Mouse (Mus musculus) lung, postnatal 14 days (tissue): ENCODE measurements at regions not wholly inside any gene's neighbourhood (a gene's known extent, or its start where the extent isn't known, plus 50 kb on each side); places are given as distances from the start of the nearest gene placed in this dataset.

Experiments
- DNase-seq: peaks from one replicate; pipeline ENCODE4 v3.0.0; 2021

GRCm38 (mm10) chr11:48427423-48427822, 372.7 kb upstream of the Rack1 start:
- no peak for DNase-seq

DNA sequence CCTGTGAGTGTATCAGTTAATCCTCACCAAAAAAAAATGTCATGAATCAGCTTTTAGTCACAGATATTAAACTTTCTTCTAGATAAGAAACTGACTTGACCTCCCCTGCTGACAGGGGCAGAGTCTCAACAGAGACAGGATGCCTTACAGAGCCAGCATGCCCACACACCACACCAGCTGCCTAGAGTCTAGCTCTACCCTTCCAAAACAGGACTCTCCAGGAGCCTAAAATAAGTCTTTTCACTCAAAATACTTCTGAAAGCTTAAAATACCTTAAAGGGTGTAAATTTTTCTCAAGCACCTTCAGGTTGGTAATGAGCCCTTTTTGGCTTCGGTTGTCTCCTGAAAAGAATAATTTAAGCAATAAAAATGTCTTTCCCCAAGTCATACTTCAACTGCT, 373.7 kb upstream of the Rack1 start:
- DNase-seq: no peak

DNA sequence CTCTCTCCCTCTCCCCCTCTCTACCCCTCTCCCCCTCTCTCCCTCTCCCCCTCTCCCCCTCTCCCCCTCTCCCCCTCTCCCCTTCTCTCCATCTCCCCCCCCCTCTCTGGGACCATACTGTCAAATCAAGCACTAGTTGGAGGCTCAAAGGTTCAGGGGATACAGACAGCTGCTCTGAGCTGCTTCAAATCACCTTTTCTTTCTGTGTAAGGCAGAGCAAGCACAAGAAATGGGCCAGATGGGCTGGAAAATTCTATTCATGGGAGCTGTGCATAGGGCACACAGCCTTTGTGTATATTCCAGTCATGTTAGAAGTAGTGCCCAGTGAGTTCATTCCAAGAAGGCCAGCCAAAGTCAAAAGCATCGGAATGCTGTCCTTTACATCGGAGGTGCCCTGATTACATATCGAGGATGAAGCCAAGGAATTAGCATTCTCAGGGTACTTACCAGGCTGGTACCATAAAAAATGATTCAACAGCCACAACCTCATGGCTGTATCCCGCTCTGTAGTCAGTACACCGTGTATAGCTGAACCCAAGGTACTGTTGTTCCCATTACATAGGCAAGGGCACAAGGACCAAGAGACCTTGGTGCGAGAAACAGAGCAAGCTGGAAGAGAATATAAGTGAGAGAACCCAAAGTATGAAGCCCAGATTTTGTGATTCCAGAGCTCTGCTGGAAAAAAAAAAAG, 381.9 kb upstream of the Rack1 start:
- no peak for DNase-seq

GRCm38 (mm10) chr11:48417615-48418014, 382.5 kb upstream of the Rack1 start:
- DNase-seq: no peak

- peak; percentile 46 for DNase-seq
Observed at GRCm38 (mm10) chr11:48398032-48398431, 402.1 kb upstream of the Rack1 start.

GRCm38 (mm10) chr11:48381489-48381888, 392.7 kb upstream of the Sgcd start:
- DNase-seq: no peak

GRCm38 (mm10) chr11:48378044-48378443, 389.3 kb upstream of the Sgcd start:
- no peak for DNase-seq

GRCm38 (mm10) chr11:48377269-48377668, 388.5 kb upstream of the Sgcd start:
- no peak for DNase-seq

- no peak for DNase-seq
Observed at GRCm38 (mm10) chr11:48351349-48352023, 362.7 kb upstream of the Sgcd start.

DNA sequence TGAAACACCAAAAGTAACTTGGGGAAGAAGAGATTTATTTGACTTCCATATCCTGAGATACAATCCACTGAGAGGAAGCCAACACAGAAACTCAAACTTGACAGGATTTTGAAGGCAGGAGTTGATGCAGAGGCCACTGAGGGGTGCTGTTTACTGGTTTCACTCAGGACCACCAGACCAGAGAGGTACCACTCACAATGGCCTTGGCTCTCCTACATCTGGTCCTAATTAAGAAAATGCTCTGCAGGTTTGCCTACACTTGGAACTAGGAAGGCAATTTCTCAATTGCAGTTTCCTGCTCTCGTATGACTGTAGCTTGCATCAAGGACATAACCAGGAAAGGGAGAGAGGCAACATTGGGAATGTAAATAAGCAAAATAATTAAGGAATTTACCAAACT, 325.7 kb upstream of the Sgcd start:
- DNase-seq: no peak

DNA sequence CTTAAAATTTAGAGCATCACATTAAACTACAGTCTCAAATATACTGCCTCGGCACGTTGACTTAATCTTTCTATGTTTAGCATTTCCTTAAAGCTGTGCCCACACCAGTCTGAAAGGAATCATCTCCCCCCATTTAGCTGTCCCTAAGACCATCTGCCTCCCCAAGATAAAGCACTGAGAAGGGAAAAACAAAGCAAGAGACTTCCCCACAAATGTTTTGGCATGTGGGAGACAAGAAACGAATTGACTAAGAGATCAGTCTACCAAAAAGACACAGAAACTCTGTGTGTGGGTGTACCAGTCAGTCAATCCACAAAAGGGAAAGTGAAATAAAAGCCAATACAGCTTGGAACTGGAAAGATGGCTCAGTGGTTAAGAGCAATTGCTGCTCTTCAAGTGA, 306.6 kb upstream of the Sgcd start:
- no peak for DNase-seq

DNA sequence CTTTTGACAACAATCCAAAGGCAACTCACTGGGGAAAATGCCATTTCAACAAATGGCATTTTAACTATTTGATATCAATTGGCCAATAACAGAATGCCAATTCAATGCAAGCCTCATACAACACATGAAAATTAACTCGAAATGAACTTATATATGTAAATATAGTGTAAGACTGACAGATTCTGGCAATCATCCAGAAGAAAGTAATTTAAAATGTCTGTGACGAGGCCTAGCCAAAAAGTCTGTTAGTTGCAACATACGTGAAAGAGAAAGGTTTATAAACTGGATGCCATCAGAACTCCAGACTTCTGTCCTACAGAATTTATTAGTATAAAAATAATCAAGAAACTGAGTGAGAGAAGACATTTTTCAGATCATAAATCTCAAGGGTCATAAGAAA, 273.7 kb upstream of the Sgcd start:
- no peak for DNase-seq

DNA sequence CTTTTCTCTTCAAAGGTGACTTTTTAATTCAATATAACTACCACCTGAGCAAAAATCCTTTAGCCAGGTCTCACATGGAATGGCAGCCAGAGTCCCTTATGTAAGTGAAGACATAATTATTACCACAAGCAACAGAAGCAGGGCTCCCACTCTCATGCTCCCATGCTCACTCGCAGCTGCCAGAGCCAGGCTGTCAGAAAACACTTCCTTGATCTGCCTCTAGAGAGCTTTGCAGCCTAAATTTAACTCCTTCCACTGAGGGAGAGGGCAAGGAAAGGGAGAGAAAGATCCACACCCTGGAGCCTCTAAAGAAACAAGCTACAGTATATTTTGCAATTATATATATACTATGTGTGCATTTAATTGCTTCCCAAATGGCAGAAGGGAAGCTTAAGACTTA, 272.3 kb upstream of the Sgcd start:
- no peak for DNase-seq

DNA sequence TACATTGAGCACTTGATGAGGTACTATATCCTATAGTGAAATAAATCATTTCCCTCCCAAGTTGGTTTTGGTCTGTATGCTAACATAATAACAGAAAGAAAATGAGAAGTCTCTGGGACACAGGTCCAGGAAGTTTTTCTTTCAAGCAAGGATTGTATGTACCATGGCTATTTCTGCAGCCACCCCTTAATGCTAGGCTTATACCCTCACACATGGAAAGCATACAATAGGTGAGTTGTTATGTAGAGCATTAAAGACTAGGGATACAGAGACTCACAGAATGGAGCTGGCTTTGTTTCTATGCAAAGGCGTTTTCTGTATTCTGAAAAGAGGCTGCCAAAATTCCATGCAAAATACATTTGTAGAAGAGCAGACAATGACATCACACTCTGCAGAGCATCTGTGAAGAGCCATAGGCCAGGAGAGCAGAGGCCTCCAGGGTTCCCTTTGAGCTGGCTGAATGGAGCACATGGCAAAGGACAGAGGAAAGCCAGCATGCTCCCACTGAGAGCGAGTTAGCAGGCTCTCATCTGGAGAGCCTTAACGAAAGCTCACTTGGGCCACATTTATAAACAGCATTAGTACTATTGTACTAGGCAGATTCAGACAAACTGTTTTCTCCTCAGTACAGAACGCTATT, 262.0 kb upstream of the Sgcd start:
- no peak for DNase-seq

DNA sequence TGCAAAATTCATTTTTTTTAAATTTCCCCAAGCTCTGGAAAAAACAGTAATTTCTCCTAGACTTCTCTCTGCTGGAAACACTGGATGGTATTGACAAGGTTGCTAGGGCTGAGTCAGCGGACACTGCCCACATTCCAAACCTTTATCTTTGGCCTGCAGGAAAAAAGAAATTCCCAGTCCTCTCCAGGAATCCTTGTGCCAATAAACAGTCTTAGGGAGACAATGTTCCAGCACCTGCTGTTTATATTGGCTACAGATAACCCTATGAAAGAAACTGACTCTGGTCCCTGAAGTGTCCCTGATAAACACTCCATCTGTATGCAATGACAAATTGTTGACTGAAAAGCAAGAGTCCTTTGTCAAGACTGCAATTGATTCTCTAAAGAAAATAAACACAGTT, 260.5 kb upstream of the Sgcd start:
- DNase-seq: peak; percentile 12

DNA sequence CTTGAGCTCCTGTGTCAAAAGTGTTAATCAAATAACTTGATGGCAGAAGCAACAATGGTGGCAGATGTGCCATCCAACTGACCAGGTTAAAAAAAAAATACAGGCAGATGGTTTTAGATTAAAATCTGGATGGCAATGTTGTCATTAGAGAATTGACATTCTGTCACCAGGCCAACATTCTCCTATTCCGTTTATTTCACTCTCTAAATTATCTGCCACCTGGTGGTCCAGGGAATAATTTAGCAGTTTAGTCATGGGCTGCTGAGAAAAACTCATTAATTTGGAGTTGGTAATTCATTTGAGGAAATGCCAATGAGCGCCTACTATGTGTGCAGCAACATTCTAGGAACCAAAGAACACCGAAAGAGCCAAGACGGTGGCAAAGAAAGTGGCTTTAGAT, 232.4 kb upstream of the Sgcd start:
- no peak for DNase-seq

DNA sequence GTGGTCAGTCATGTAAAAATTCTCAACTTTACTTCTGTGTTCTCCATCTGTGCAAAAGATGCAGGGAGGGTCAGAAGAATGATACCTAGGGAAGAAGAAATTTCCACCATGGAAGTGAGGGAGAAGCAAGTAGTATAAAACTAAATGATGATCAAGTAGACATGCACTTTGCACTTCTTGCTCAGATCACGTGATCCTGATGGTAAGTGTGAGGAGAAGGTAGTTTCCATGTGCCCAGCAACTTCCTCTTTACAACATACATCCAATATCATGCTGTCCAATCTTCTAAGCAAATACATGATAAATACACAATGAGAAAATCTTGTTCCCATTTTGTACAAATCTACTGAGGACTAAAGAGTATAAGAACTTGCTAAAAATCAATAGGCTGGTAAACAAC, 230.4 kb upstream of the Sgcd start:
- no peak for DNase-seq

GRCm38 (mm10) chr11:48216762-48217161, 228.0 kb upstream of the Sgcd start:
- DNase-seq: no peak

GRCm38 (mm10) chr11:48186604-48187003, 197.8 kb upstream of the Sgcd start:
- no peak for DNase-seq

GRCm38 (mm10) chr11:48178943-48179342, 190.2 kb upstream of the Sgcd start:
- peak; percentile 13 for DNase-seq

- DNase-seq: no peak
Observed at GRCm38 (mm10) chr11:48178174-48178573, 189.4 kb upstream of the Sgcd start.

GRCm38 (mm10) chr11:48176451-48176850, 187.7 kb upstream of the Sgcd start:
- DNase-seq: no peak

GRCm38 (mm10) chr11:48152219-48152618, 163.4 kb upstream of the Sgcd start:
- DNase-seq: no peak

DNA sequence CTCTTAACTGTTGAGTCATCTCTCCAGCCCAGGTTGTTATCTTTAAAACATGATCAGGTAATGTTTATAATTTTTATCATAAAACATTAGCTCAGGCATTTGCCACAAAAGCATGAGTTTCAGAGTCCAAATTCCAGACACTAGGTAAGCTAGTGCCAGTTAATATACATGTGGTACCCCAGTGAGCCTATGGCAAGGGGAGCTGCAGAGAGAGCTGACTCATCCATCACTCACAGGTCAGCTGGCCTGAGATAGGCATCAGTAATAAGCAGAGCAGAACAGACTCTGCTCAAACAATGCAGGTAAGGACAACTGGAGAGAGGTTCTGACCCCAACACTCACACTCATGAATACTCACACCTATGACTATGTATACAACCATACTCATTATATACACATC, 144.6 kb upstream of the Sgcd start:
- DNase-seq: no peak
